Mouse (Mus musculus) forebrain, embryonic 13.5 days (tissue): ENCODE data around the gene Hist1h2af. TPM values are rescaled to one million over a fixed set of nuclear protein-coding genes. Genes with fewer than 3 reads are reported as not detected.

Experiments used
- ATAC-seq: fragments of 200-750 bp; cut with Nextera tagmentation; 2 replicates; pipeline ENCODE4 v1.8.0; 2017
- H3K27ac ChIP-seq: fragments of 300-500 bp; sonication (generic); 2 replicates; pipeline ENCODE4 v1.5.1; 2015; ENCODE audit warnings: inconsistent platforms, mild to moderate bottlenecking, moderate library complexity
- H3K27me3 ChIP-seq: fragments of 300-500 bp; sonication (generic); 2 replicates; pipeline ENCODE4 v1.6.1; 2015; ENCODE audit warnings: mild to moderate bottlenecking, inconsistent platforms
- H3K36me3 ChIP-seq: fragments of 300-500 bp; sonication (generic); 2 replicates; pipeline ENCODE4 v1.6.1; 2015; ENCODE audit warnings: mild to moderate bottlenecking, inconsistent platforms; ENCODE audit not compliant: poor library complexity, severe bottlenecking
- H3K4me1 ChIP-seq: fragments of 300-500 bp; sonication (generic); 2 replicates; pipeline ENCODE4 v1.6.1; 2015; ENCODE audit warnings: inconsistent platforms
- H3K4me2 ChIP-seq: fragments of 300-500 bp; sonication (generic); 2 replicates; pipeline ENCODE4 v1.6.1; 2015; ENCODE audit warnings: inconsistent platforms, mild to moderate bottlenecking, moderate library complexity
- H3K4me3 ChIP-seq: fragments of 300-500 bp; sonication (generic); 2 replicates; pipeline ENCODE4 v1.5.1; 2015; ENCODE audit warnings: mild to moderate bottlenecking, inconsistent platforms
- H3K9ac ChIP-seq: fragments of 300-500 bp; sonication (generic); 2 replicates; pipeline ENCODE4 v1.6.1; 2015; ENCODE audit warnings: mild to moderate bottlenecking, inconsistent platforms
- H3K9me3 ChIP-seq: fragments of 300-500 bp; sonication (generic); replicated peaks from 2 replicates; pipeline ENCODE4 v1.6.1; 2016; ENCODE audit warnings: inconsistent platforms
- WGBS: fragments of 180-500 bp; shearing (Covaris S2); methylation state at CpG from one replicate; pipeline ENCODE4 v1.1.7; 2015; 5-methylcytosine and 5-hydroxymethylcytosine counted together
- polyA plus RNA-seq: library from polyadenylated mRNA; unstranded; fragments of >200 nt; fragmentation: Nextera tagmentation; extraction: Ambion mirVana; gene quantifications from 2 replicates; pipeline ENCODE4 v1.2.1, GENCODE M21; 2015

Gene Hist1h2af
- polyA plus RNA-seq, 1 experiment from 2014 or later, result 10.0 TPM

DNA sequence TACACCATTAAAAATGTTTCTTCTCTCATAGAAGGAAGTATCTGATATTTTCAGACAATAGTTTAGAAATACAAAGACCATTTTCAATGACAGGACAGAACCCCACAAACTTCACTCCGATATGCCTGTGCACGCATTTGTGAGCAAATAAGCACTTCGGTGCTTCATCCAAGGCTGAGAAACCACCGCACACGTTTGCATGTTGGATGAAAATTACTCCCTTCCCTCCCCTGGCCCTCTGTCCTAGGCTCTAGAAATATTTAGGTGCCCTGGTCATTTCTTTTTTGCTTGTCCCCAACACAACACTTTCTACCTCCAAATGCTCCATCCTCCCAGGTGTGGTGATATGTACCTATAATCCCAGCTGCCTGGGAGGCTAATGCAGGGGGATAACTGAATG is 32.2 kb upstream of the Hist1h2af start:
- Histone ChIP-seq H3K36me3 (no peaks in the 10 kb centered on the region), H3K4me1 (peaks cover 21% of the 10 kb centered on the region; the same call in 1 of the 2 replicates), H3K9me3 (no peaks in the 10 kb centered on the region), H3K27me3 (no peaks in the 10 kb centered on the region), H3K27ac (no peak overlapping the region), H3K4me3 (0 out of 2 replicates have a peak overlapping the region, but pooled peaks have one; percentile 1), H3K9ac (no peak overlapping the region), H3K4me2 (peak overlapping the region; percentile 37)
- WGBS, result 20% methylated on average over 5 of the region's 5 CpGs
- no peak for ATAC-seq

GRCm38 (mm10) chr13:23502031-23502567 is 31.6 kb upstream of the Hist1h2af start:
- Histone ChIP-seq H3K4me1 (peaks cover 21% of the 10 kb centered on the region; the same call in 1 of the 2 replicates), H3K4me3 (no peak overlapping the region), H3K27me3 (no peaks in the 10 kb centered on the region), H3K9ac (no peak overlapping the region), H3K9me3 (no peaks in the 10 kb centered on the region), H3K4me2 (peak overlapping the region; percentile 37; the same call in 1 of the 2 replicates), H3K27ac (no peak overlapping the region), H3K36me3 (no peaks in the 10 kb centered on the region)
- no peak for ATAC-seq
- WGBS, result 31% methylated on average over 9 of the region's 9 CpGs

GRCm38 (mm10) chr13:23502916-23503315 is 30.8 kb upstream of the Hist1h2af start:
- no peak overlapping the region for H3K9ac ChIP-seq
- H3K36me3 ChIP-seq, result no peaks in the 10 kb centered on the region
- H3K4me3 ChIP-seq, result no peak overlapping the region
- H3K27ac ChIP-seq, result no peak overlapping the region
- peaks cover 21% of the 10 kb centered on the region; the same call in 1 of the 2 replicates for H3K4me1 ChIP-seq
- H3K27me3 ChIP-seq, result no peaks in the 10 kb centered on the region
- 32% methylated on average over 4 of the region's 4 CpGs for WGBS
- H3K9me3 ChIP-seq, result no peaks in the 10 kb centered on the region
- H3K4me2 ChIP-seq, result no peak overlapping the region
- no peak for ATAC-seq

DNA sequence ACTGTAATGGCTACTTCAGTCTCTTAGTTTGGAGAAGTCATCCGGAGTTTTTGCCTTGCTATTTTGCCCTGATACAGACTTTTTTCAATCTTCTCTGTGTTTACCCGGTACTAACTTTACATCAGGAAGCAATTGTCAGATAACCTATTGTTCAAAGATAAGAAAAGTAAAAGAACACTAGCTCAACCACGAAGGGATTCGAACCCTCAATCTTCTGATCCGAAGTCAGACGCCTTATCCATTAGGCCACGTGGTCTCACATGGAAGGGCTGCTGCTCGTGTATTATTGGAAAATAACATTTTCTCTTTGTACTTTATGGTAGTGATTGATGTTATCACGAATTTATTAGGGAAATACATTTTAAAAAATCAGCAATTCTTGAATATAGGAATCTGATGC is 29.9 kb upstream of the Hist1h2af start:
- H3K4me2 ChIP-seq, result no peak overlapping the region
- peaks cover 14% of the 10 kb centered on the region; the same call in 1 of the 2 replicates for H3K4me1 ChIP-seq
- no peaks in the 10 kb centered on the region for H3K27me3 ChIP-seq
- WGBS, result 2% methylated on average over 9 of the region's 9 CpGs
- no peak overlapping the region for H3K9ac ChIP-seq
- no peak overlapping the region for H3K27ac ChIP-seq
- H3K9me3 ChIP-seq, result no peaks in the 10 kb centered on the region
- no peaks in the 10 kb centered on the region for H3K36me3 ChIP-seq
- no peak overlapping the region for H3K4me3 ChIP-seq
- ATAC-seq, result 0 out of 2 replicates have a peak, but pooled peaks have one; percentile 39

DNA sequence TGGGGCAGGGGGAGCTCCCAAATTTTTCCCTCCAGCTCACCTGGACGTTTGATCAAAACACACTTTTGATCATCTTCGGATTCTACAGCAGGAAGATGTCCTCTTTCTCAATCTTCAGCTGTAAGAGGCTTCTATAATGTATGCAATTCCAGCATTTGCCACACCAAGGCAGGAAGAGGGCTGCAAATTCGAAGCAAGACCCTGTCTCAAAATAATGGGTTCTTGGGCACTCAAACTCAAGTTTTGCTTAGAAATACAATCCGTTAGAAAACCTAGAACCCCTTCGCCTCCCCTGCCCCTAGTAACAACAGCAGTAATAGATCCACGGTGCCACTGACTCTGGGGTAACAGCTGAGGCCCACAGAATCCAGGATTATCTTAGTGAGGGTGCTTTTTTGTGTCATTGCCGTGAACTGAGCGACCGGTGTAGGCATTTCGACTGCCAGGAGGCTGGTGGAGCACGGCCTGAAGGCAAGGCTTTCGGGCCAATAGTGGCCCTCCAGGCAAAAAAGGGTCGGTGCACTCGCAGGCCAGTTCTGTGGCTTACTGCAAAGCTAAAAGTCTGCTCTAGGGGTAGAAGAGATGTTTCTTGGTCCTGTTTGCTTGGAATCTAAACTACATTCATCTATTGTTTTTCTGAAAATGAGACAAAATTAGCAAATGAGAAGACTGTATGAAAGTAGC is 27.9 kb upstream of the Hist1h2af start:
- no peak for ATAC-seq
- no peak overlapping the region for H3K9ac ChIP-seq
- no peaks in the 10 kb centered on the region for H3K9me3 ChIP-seq
- peak overlapping the region; percentile 51 for H3K4me2 ChIP-seq
- H3K36me3 ChIP-seq, result no peaks in the 10 kb centered on the region
- peak overlapping the region; percentile 23 for H3K4me3 ChIP-seq
- H3K27me3 ChIP-seq, result no peaks in the 10 kb centered on the region
- peaks cover 10% of the 10 kb centered on the region; the same call in 1 of the 2 replicates for H3K4me1 ChIP-seq
- 3% methylated on average over 14 of the region's 14 CpGs for WGBS
- H3K27ac ChIP-seq, result no peak overlapping the region

DNA sequence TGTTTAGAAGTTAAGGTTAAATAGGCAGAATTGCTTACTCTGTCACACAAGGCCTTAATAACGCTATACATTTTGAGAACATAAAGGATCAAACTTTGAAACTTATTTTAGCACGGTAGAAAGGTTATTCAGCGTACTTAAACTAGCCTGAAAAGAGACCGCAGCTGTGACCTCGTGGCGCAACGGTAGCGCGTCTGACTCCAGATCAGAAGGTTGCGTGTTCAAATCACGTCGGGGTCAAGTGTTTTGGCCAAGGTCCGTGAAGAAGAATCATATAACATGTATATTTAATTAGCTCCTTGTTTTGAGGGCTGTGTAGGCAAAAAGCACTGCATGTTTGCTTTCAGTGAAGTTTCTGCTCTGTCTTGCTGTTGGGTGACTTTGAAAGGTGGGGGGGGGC is 27.4 kb upstream of the Hist1h2af start:
- no peaks in the 10 kb centered on the region for H3K27me3 ChIP-seq
- peaks cover 10% of the 10 kb centered on the region; the same call in 1 of the 2 replicates for H3K4me1 ChIP-seq
- peak overlapping the region; percentile 51 for H3K4me2 ChIP-seq
- ATAC-seq, result no peak
- no peak overlapping the region for H3K9ac ChIP-seq
- 4% methylated on average over 13 of the region's 13 CpGs for WGBS
- no peaks in the 10 kb centered on the region for H3K36me3 ChIP-seq
- H3K27ac ChIP-seq, result no peak overlapping the region
- H3K9me3 ChIP-seq, result no peaks in the 10 kb centered on the region
- H3K4me3 ChIP-seq, result peak overlapping the region; percentile 23; the same call in 1 of the 2 replicates

DNA sequence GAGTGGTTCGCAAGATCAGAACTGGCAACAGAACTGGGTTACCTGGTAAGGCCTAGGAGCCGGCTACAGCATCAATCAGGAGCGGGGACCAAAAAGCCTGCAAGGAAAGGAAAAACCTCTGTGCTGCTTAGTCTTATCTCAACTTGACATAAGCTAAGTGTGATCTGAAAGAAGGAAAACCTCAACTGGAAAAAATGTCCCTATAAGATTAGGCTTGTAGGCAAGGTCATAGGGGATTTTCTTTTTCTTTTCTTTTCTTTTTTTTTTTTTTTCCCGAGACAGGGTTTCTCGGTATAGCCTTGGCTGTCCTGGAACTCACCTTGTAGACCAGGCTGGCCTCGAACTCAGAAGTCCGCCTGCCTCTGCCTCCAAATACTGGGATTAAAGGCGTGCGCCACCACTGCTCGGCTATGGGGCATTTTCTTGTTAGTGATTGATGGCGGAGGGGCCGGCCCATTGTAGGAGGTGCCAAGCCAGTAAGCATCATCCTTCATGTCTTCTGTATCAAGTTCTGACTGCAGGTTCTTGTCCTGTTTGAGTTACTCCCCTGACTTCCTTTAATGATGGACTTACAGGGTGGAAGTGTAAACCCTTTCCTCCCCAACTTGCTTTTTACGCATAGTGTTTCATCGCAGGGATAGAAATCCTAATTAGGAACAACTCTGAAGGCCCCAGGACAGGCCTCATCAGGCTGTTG is 26.7 kb upstream of the Hist1h2af start:
- H3K9me3 ChIP-seq, result no peaks in the 10 kb centered on the region
- no peak overlapping the region for H3K27ac ChIP-seq
- no peak overlapping the region for H3K4me3 ChIP-seq
- no peaks in the 10 kb centered on the region for H3K36me3 ChIP-seq
- 19% methylated on average over 14 of the region's 14 CpGs for WGBS
- peak overlapping the region; percentile 51; the same call in 1 of the 2 replicates for H3K4me2 ChIP-seq
- peaks cover 10% of the 10 kb centered on the region; the same call in 1 of the 2 replicates for H3K4me1 ChIP-seq
- ATAC-seq, result no peak
- no peak overlapping the region for H3K9ac ChIP-seq
- H3K27me3 ChIP-seq, result no peaks in the 10 kb centered on the region

GRCm38 (mm10) chr13:23510127-23510526 is 23.6 kb upstream of the Hist1h2af start:
- ATAC-seq, result no peak
- no peak overlapping the region for H3K27ac ChIP-seq
- 43% methylated on average over 1 of the region's 1 CpGs for WGBS

DNA sequence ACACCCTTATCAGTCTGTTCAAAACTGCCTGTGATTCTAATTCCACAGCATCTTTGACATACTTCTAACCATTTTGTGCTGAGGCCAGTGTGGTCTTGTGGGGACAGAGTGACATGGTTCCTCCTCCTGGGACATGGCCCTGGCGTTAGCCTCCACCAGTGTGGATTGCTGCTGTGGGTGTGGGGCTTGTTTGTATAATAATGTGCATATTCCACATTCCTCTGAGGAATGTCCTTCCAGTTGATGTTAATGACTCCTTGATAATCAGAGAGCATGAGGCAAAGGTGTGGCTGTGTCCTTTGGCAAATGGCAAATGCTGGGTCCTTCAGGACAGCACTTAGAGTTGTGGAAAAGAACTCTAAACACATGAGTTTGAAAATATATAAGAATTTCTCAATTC is 20.2 kb upstream of the Hist1h2af start:
- Histone ChIP-seq H3K36me3 (no peaks in the 10 kb centered on the region), H3K27ac (no peak overlapping the region), H3K4me3 (no peak overlapping the region), H3K4me1 (0 out of 2 replicates have a peak, but pooled peaks cover 4% of the 10 kb centered on the region), H3K9ac (no peak overlapping the region), H3K9me3 (no peaks in the 10 kb centered on the region), H3K27me3 (no peaks in the 10 kb centered on the region), H3K4me2 (no peak overlapping the region)
- 78% methylated on average over 1 of the region's 1 CpGs for WGBS
- no peak for ATAC-seq

More at GRCm38 (mm10) chr13:23510127-23510526, 23.6 kb upstream of the Hist1h2af start:
- Histone ChIP-seq H3K4me2 (no peak overlapping the region), H3K4me3 (no peak overlapping the region), H3K9ac (no peak overlapping the region), H3K36me3 (no peaks in the 10 kb centered on the region), H3K9me3 (no peaks in the 10 kb centered on the region), H3K27me3 (no peaks in the 10 kb centered on the region), H3K4me1 (peaks cover 9% of the 10 kb centered on the region; the same call in 1 of the 2 replicates)

GRCm38 (mm10) chr13:23515281-23515680 is 18.4 kb upstream of the Hist1h2af start:
- Histone ChIP-seq H3K36me3 (no peaks in the 10 kb centered on the region), H3K27ac (no peak overlapping the region), H3K9me3 (no peaks in the 10 kb centered on the region), H3K27me3 (no peaks in the 10 kb centered on the region), H3K4me3 (no peak overlapping the region), H3K4me2 (no peak overlapping the region), H3K9ac (no peak overlapping the region), H3K4me1 (peaks cover 10% of the 10 kb centered on the region; the same call in 1 of the 2 replicates)
- ATAC-seq, result no peak
- 77% methylated on average over 5 of the region's 5 CpGs for WGBS

GRCm38 (mm10) chr13:23515826-23516620 is 17.7 kb upstream of the Hist1h2af start:
- peak overlapping the region; percentile 60 for H3K4me2 ChIP-seq
- H3K27ac ChIP-seq, result no peak overlapping the region
- no peaks in the 10 kb centered on the region for H3K9me3 ChIP-seq
- no peak for ATAC-seq
- H3K9ac ChIP-seq, result peak overlapping the region; percentile 57
- 52% methylated on average over 15 of the region's 15 CpGs for WGBS
- H3K4me1 ChIP-seq, result peaks cover 10% of the 10 kb centered on the region; the same call in 1 of the 2 replicates
- no peaks in the 10 kb centered on the region for H3K27me3 ChIP-seq
- peak overlapping the region; percentile 50 for H3K4me3 ChIP-seq
- H3K36me3 ChIP-seq, result no peaks in the 10 kb centered on the region
